Comparison of ENCODE assay signal across 13 mouse cellular contexts in genomic region chr5:28500792-28501439, GRCm38 (mm10). TPM values are rescaled to one million over a fixed set of nuclear protein-coding genes. Genes with fewer than 3 reads are reported as not detected.
DNase-seq lines count a peak whose midpoint lies in the region; ATAC-seq lines count a peak whose summit lies in the region.
"Had no signal": no experiment of that assay in that cellular context is flagged by ENCODE, and none has a peak within 500 bp of the region (broad histone marks: within the 10 kb centered on the region; RNA-seq: fewer than 3 reads in every experiment).

No protein-coding gene starts in this region.

- H3K9me3 ChIP-seq in intestine, embryonic 14.5 days (ENCODE audit: control insufficient read depth, low read length) = no peaks in the 10 kb centered on the region
- no peaks in the 10 kb centered on the region for H3K9me3 ChIP-seq in kidney, embryonic 14.5 days (ENCODE audit: control insufficient read depth, low read length)
- no peaks in the 10 kb centered on the region for H3K9me3 ChIP-seq in liver, embryonic 16.5 days (replicated peaks; ENCODE audit: control insufficient read depth, low read length)
- no peaks in the 10 kb centered on the region for H3K9me3 ChIP-seq in stomach, embryonic 15.5 days
- H3K9me3 ChIP-seq: forebrain, embryonic 12.5 days; limb, embryonic 15.5 days; neural tube, embryonic 12.5 days had no signal

- H3K4me3 ChIP-seq in intestine, embryonic 14.5 days (ENCODE audit: low read depth, low read length) = no peak overlapping the region
- no peak overlapping the region for H3K4me3 ChIP-seq in kidney, embryonic 14.5 days (ENCODE audit: low read length)
- H3K4me3 ChIP-seq in liver, embryonic 16.5 days (ENCODE audit: low read depth, low read length) = no peak overlapping the region
- H3K4me3 ChIP-seq in stomach, embryonic 15.5 days (replicated peaks) = peak overlapping the region; percentile 8; the same call in 1 of the 2 replicates
- H3K4me3 ChIP-seq: forebrain, embryonic 12.5 days; limb, embryonic 15.5 days; neural tube, embryonic 12.5 days had no signal

- peak overlapping the region; percentile 17; the same call in 1 of the 2 replicates for H3K4me2 ChIP-seq in intestine, embryonic 14.5 days (ENCODE audit: low read length)
- no peak overlapping the region for H3K4me2 ChIP-seq in kidney, embryonic 14.5 days (replicated peaks; ENCODE audit: low read depth, low read length)
- H3K4me2 ChIP-seq in liver, embryonic 16.5 days (ENCODE audit: low read depth, low read length) = no peak overlapping the region
- peak overlapping the region; percentile 29 for H3K4me2 ChIP-seq in stomach, embryonic 15.5 days
- H3K4me2 ChIP-seq: forebrain, embryonic 12.5 days; limb, embryonic 15.5 days; neural tube, embryonic 12.5 days had no signal

- WGBS in intestine, embryonic 14.5 days = 45% methylated on average over 4 of the region's 4 CpGs
- 51% methylated on average over 4 of the region's 4 CpGs for WGBS in kidney, embryonic 14.5 days
- 26% methylated on average over 4 of the region's 4 CpGs for WGBS in liver, embryonic 16.5 days (ENCODE audit: insufficient replicate concordance)
- 42% methylated on average over 4 of the region's 4 CpGs for WGBS in stomach, embryonic 15.5 days

- no peaks in the 10 kb centered on the region for H3K36me3 ChIP-seq in intestine, embryonic 14.5 days (ENCODE audit: control insufficient read depth, insufficient read depth, low read length)
- no peaks in the 10 kb centered on the region for H3K36me3 ChIP-seq in kidney, embryonic 14.5 days (ENCODE audit: control insufficient read depth, insufficient read depth, low read length)
- H3K36me3 ChIP-seq in liver, embryonic 16.5 days (ENCODE audit: control insufficient read depth, insufficient read depth) = no peaks in the 10 kb centered on the region
- H3K36me3 ChIP-seq in stomach, embryonic 15.5 days = no peaks in the 10 kb centered on the region
- H3K36me3 ChIP-seq: forebrain, embryonic 12.5 days; limb, embryonic 15.5 days; neural tube, embryonic 12.5 days had no signal

- no peak overlapping the region for H3K9ac ChIP-seq in intestine, embryonic 14.5 days (ENCODE audit: low read length)
- no peak overlapping the region for H3K9ac ChIP-seq in kidney, embryonic 14.5 days (ENCODE audit: low read depth, low read length)
- H3K9ac ChIP-seq in liver, embryonic 16.5 days (ENCODE audit: low read depth, low read length) = no peak overlapping the region
- H3K9ac ChIP-seq in stomach, embryonic 15.5 days = no peak overlapping the region
- H3K9ac ChIP-seq: forebrain, embryonic 12.5 days; limb, embryonic 15.5 days; neural tube, embryonic 12.5 days had no signal

- ATAC-seq in intestine, embryonic 14.5 days (replicated peaks; ENCODE audit: low FRiP score, low TSS enrichment, low read depth) = peak; percentile 94
- ATAC-seq in kidney, embryonic 14.5 days (ENCODE audit: low FRiP score, low TSS enrichment) = peak; percentile 95
- ATAC-seq in liver, embryonic 16.5 days (ENCODE audit: low read depth) = peak; percentile 95
- ATAC-seq in stomach, embryonic 15.5 days (ENCODE audit: insufficient read depth, low FRiP score, low read depth) = peak; percentile 94
- ATAC-seq: hindbrain, embryonic 16.5 days had no signal

- peak overlapping the region; percentile 52 for H3K27ac ChIP-seq in intestine, embryonic 14.5 days (ENCODE audit: low read depth)
- H3K27ac ChIP-seq in kidney, embryonic 14.5 days (ENCODE audit: low read depth, low read length) = peak overlapping the region; percentile 83
- no peak overlapping the region; the same call in 1 of the 2 replicates for H3K27ac ChIP-seq in liver, embryonic 16.5 days (ENCODE audit: low read length)
- peak overlapping the region; percentile 89 for H3K27ac ChIP-seq in stomach, embryonic 15.5 days
- H3K27ac ChIP-seq: forebrain, embryonic 12.5 days; limb, embryonic 15.5 days; neural tube, embryonic 12.5 days had no signal

- H3K4me1 ChIP-seq in intestine, embryonic 14.5 days (replicated peaks; ENCODE audit: control insufficient read depth, insufficient read depth, low read length) = no peaks in the 10 kb centered on the region
- H3K4me1 ChIP-seq in kidney, embryonic 14.5 days (ENCODE audit: control insufficient read depth, insufficient read depth, low read length) = no peaks in the 10 kb centered on the region
- no peaks in the 10 kb centered on the region for H3K4me1 ChIP-seq in liver, embryonic 16.5 days (ENCODE audit: control insufficient read depth, low read depth, low read length)
- H3K4me1 ChIP-seq in stomach, embryonic 15.5 days = 0 out of 2 replicates have a peak, but pooled peaks cover 2% of the 10 kb centered on the region
- H3K4me1 ChIP-seq: forebrain, embryonic 12.5 days; limb, embryonic 15.5 days; neural tube, embryonic 12.5 days had no signal

- DNase-seq in intestine, embryonic 14.5 days (ENCODE audit: low spot score) = peak; percentile 64
- no peak for DNase-seq in gastrocnemius, postnatal 4 days (ENCODE audit: low spot score in 2 of 2)
- no peak for DNase-seq in spleen, adult 18-20 months
- no peak for DNase-seq in heart, postnatal 4 days
- DNase-seq: adrenal gland, postnatal 14 days had no signal

- H3K27me3 ChIP-seq in intestine, embryonic 14.5 days (replicated peaks; ENCODE audit: control insufficient read depth, insufficient read depth, low read length) = no peaks in the 10 kb centered on the region
- H3K27me3 ChIP-seq in kidney, embryonic 14.5 days (ENCODE audit: control insufficient read depth, insufficient read depth, low read length) = no peaks in the 10 kb centered on the region
- no peaks in the 10 kb centered on the region for H3K27me3 ChIP-seq in liver, embryonic 16.5 days (ENCODE audit: control insufficient read depth, insufficient read depth, low read depth, low read length)
- no peaks in the 10 kb centered on the region for H3K27me3 ChIP-seq in stomach, embryonic 15.5 days (replicated peaks)
- H3K27me3 ChIP-seq: forebrain, embryonic 12.5 days; limb, embryonic 15.5 days; neural tube, embryonic 12.5 days had no signal

RNA-seq across cellular contexts. Expression of gene Shh, which starts 33.9 kb away (rescaled TPM):
- 7.8 and 8.9 TPM in 2 replicates for polyA plus RNA-seq in intestine, embryonic 14.5 days (2014; fragmentation: Nextera tagmentation; extraction: Ambion mirVana)
- polyA plus RNA-seq in kidney, embryonic 14.5 days (2014; fragmentation: Nextera tagmentation; extraction: Ambion mirVana) = 0.50 and 0.99 TPM in 2 replicates
- not detected in 2 replicates for polyA plus RNA-seq in liver, embryonic 16.5 days (2015; fragmentation: Nextera tagmentation; extraction: Ambion mirVana)
- 7.4 and 7.9 TPM in 2 replicates for polyA plus RNA-seq in stomach, embryonic 15.5 days (2015; fragmentation: Nextera tagmentation; extraction: Ambion mirVana)
- not detected for total RNA-seq in gastrocnemius, postnatal 4 days (2021)
- total RNA-seq in heart, postnatal 4 days (2021) = not detected
- total RNA-seq: common myeloid progenitor, adult 5-6 weeks had no signal

Comparison
In these comparisons a context has a peak if more than half of its experiments do, and no peak if none do; other contexts are left out.
1. H3K4me2 ChIP-seq: peak in intestine, embryonic 14.5 days (single experiment) and stomach, embryonic 15.5 days (single experiment); none in kidney, embryonic 14.5 days (single experiment) and liver, embryonic 16.5 days (single experiment).
2. Peak in every context shown above with its lines, with median percentiles within 50 percentile points of each other: ATAC-seq.